Comparison of ENCODE assay signal across 8 mouse cellular contexts in the genomic region with DNA sequence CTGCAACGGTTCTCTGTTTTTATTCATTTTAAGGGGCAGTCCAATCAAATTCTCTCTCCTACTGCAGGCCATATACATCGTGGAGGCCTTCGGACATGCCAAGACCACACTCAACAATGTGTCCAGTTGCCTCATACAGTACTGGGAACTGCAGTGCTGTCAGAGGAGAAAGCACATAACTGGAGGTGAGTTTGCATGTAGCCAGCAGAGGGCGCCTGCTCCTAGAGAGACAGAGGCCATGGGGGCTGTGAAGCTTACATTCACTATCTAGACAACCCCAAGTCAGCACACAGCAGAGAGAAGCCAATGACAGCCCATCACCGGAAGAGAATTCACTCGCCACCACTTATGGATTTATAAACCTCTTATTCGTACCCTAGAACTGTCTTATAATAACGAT.
DNase-seq lines count a peak whose midpoint lies in the region; ATAC-seq and TF ChIP-seq lines count a peak whose summit lies in the region.
"Had no signal": no experiment of that assay in that cellular context is flagged by ENCODE, and none has a peak within 500 bp of the region (broad histone marks: within the 10 kb centered on the region; RNA-seq: fewer than 3 reads in every experiment).

No protein-coding gene starts in this region.

- H3K27me3 ChIP-seq in hindbrain, embryonic 15.5 days: no peaks in the 10 kb centered on the region
- H3K27me3 ChIP-seq in liver, embryonic 14.5 days (ENCODE audit: control insufficient read depth, insufficient read depth, low read length): no peaks in the 10 kb centered on the region
- H3K27me3 ChIP-seq: heart, embryonic 15.5 days had no signal

- peak; percentile 71 for TF ChIP-seq CTCF in liver, embryonic 14.5 days (IDR thresholded peaks at IDR 0.05; ENCODE audit: low read depth)

- H3K9me3 ChIP-seq in hindbrain, embryonic 15.5 days: no peaks in the 10 kb centered on the region
- no peaks in the 10 kb centered on the region for H3K9me3 ChIP-seq in liver, embryonic 14.5 days (ENCODE audit: control insufficient read depth, low read length)
- H3K9me3 ChIP-seq: heart, embryonic 15.5 days had no signal

- no peak overlapping the region for H3K9ac ChIP-seq in hindbrain, embryonic 15.5 days
- H3K9ac ChIP-seq in liver, embryonic 14.5 days (replicated peaks): no peak overlapping the region
- H3K9ac ChIP-seq: heart, embryonic 15.5 days had no signal

- WGBS in hindbrain, embryonic 15.5 days: 41% methylated on average over 8 of the region's 8 CpGs
- 30% methylated on average over 8 of the region's 8 CpGs for WGBS in liver, embryonic 14.5 days (ENCODE audit: insufficient replicate concordance)

- H3K36me3 ChIP-seq in hindbrain, embryonic 15.5 days: peaks cover 5% of the 10 kb centered on the region; the same call in 1 of the 2 replicates
- no peaks in the 10 kb centered on the region for H3K36me3 ChIP-seq in liver, embryonic 14.5 days (replicated peaks; ENCODE audit: control insufficient read depth, insufficient read depth, low read depth)
- H3K36me3 ChIP-seq: heart, embryonic 15.5 days had no signal

- TF ChIP-seq EP300 in liver, embryonic 14.5 days (IDR thresholded peaks at IDR 0.05; ENCODE audit: low read depth): no peak

- ATAC-seq in hindbrain, embryonic 15.5 days (ENCODE audit: low FRiP score, low read depth): peak; percentile 40; the same call in 1 of the 2 replicates
- ATAC-seq in liver, embryonic 14.5 days (ENCODE audit: insufficient read depth): no peak

- no peak overlapping the region for H3K27ac ChIP-seq in hindbrain, embryonic 15.5 days (replicated peaks)
- no peak overlapping the region for H3K27ac ChIP-seq in liver, embryonic 14.5 days
- H3K27ac ChIP-seq: heart, embryonic 15.5 days had no signal

- no peak overlapping the region for H3K4me2 ChIP-seq in hindbrain, embryonic 15.5 days
- H3K4me2 ChIP-seq in liver, embryonic 14.5 days (ENCODE audit: low read depth): no peak overlapping the region
- H3K4me2 ChIP-seq: heart, embryonic 15.5 days had no signal

- H3K4me3 ChIP-seq in hindbrain, embryonic 15.5 days: no peak overlapping the region
- no peak overlapping the region for H3K4me3 ChIP-seq in liver, embryonic 14.5 days (ENCODE audit: insufficient read depth in 1 of 2, low read depth in 2 of 2, low read length in 2 of 2)
- H3K4me3 ChIP-seq: heart, embryonic 15.5 days had no signal

- H3K4me1 ChIP-seq in hindbrain, embryonic 15.5 days (replicated peaks): no peaks in the 10 kb centered on the region
- no peaks in the 10 kb centered on the region for H3K4me1 ChIP-seq in liver, embryonic 14.5 days (replicated peaks; ENCODE audit: control insufficient read depth in 2 of 2, insufficient read depth in 2 of 2, low read length in 1 of 2)
- H3K4me1 ChIP-seq: heart, embryonic 15.5 days had no signal

- DNase-seq in ovary, postnatal 14 days (ENCODE audit: low spot score): peak; percentile 11
- no peak for DNase-seq in ovary, postnatal 10 days (ENCODE audit: low spot score)
- DNase-seq in adipocyte (ENCODE audit: low spot score): peak; percentile 40
- DNase-seq in embryo, embryonic 9.5 days (ENCODE audit: extremely low spot score): peak; percentile 50
- peak in 1 of 3 experiments; percentile 2 for DNase-seq in liver, embryonic 14.5 days (ENCODE audit: low read depth in 3 of 3, low spot score in 3 of 3)
- peak; percentile 82 for DNase-seq in retina, embryonic 14.5 days (ENCODE audit: low spot score)
